Mouse (Mus musculus) neural tube, embryonic 15.5 days (tissue): ENCODE data around the gene Tmem102. TPM values are rescaled to one million over a fixed set of nuclear protein-coding genes. Genes with fewer than 3 reads are reported as not detected.

ENCODE experiments used
- ATAC-seq: fragments of 200-750 bp; cut with Nextera tagmentation; 2 replicates; pipeline ENCODE4 v1.8.0; 2017; ENCODE audit warnings: mild to moderate bottlenecking, moderate TSS enrichment, moderate library complexity; ENCODE audit not compliant: low FRiP score
- H3K27ac ChIP-seq: fragments of 300-500 bp; sonication (generic); replicated peaks from 2 replicates; pipeline ENCODE4 v1.5.1; 2015; ENCODE audit warnings: mild to moderate bottlenecking, inconsistent platforms
- H3K27me3 ChIP-seq: fragments of 300-500 bp; sonication (generic); replicated peaks from 2 replicates; pipeline ENCODE4 v1.6.1; 2015; ENCODE audit warnings: inconsistent platforms
- H3K36me3 ChIP-seq: fragments of 300-500 bp; sonication (generic); 2 replicates; pipeline ENCODE4 v1.6.1; 2015; ENCODE audit warnings: inconsistent platforms
- H3K4me1 ChIP-seq: fragments of 300-500 bp; sonication (generic); 2 replicates; pipeline ENCODE4 v1.6.1; 2015; ENCODE audit warnings: inconsistent platforms
- H3K4me2 ChIP-seq: fragments of 300-500 bp; sonication (generic); 2 replicates; pipeline ENCODE4 v1.6.1; 2015; ENCODE audit warnings: inconsistent platforms, mild to moderate bottlenecking, moderate library complexity
- H3K4me3 ChIP-seq: fragments of 300-500 bp; sonication (generic); replicated peaks from 2 replicates; pipeline ENCODE4 v1.5.1; 2015; ENCODE audit warnings: mild to moderate bottlenecking, inconsistent platforms
- H3K9ac ChIP-seq: fragments of 300-500 bp; sonication (generic); replicated peaks from 2 replicates; pipeline ENCODE4 v1.6.1; 2015; ENCODE audit warnings: mild to moderate bottlenecking, inconsistent platforms
- H3K9me3 ChIP-seq: fragments of 300-500 bp; sonication (generic); replicated peaks from 2 replicates; pipeline ENCODE4 v1.6.1; 2016; ENCODE audit warnings: inconsistent platforms
- WGBS: fragments of 180-500 bp; shearing (Covaris S2); methylation state at CpG from one replicate; pipeline ENCODE4 v1.1.7; 2015; ENCODE audit warnings: mixed read lengths; 5-methylcytosine and 5-hydroxymethylcytosine counted together
- polyA plus RNA-seq: library from polyadenylated mRNA; unstranded; fragments of >200 nt; fragmentation: Nextera tagmentation; extraction: Ambion mirVana; gene quantifications from 2 replicates; pipeline ENCODE4 v1.2.1, GENCODE M21; 2015

The Tmem102 gene
- polyA plus RNA-seq, 1 experiment from 2014 or later: 1.1 TPM

DNA sequence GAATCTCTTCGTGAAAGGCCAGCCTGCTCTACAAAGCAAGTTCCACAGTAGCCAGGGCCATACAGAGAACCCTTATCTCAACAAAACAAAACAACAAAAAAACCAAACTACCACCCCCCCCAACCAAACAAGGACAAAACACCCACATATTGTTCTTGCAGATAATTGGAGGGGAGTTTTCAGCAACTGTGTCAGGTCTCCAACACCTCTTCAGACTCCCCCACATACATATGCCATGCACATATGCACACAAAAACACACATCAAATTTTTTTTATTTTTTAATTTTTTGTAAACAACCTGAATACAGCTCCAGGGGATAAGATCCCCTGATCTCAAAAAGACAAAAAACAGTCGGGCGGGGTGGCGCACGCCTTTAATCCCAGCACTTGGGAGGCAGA is 51.2 kb downstream of the Tmem102 start:
- no peak overlapping the region for H3K4me3 ChIP-seq
- no peak for ATAC-seq
- 89% methylated on average over 5 of the region's 5 CpGs for WGBS
- H3K9me3 ChIP-seq: no peaks in the 10 kb centered on the region
- no peaks in the 10 kb centered on the region for H3K36me3 ChIP-seq
- H3K4me1 ChIP-seq: peaks cover 50% of the 10 kb centered on the region
- peak overlapping the region; percentile 84 for H3K4me2 ChIP-seq
- no peak overlapping the region for H3K27ac ChIP-seq
- no peaks in the 10 kb centered on the region for H3K27me3 ChIP-seq
- H3K9ac ChIP-seq: no peak overlapping the region

Other genes with a start within 250 kb of the Tmem102 start
- gene Efnb3, start 245.4 kb downstream of the Tmem102 start, polyA plus RNA-seq: 113 and 126 TPM in 2 replicates
- gene Wrap53, start 225.4 kb downstream of the Tmem102 start, polyA plus RNA-seq: 18.1 and 18.8 TPM in 2 replicates
- gene Trp53, start 225.3 kb downstream of the Tmem102 start, polyA plus RNA-seq: 51.8 and 85.1 TPM in 2 replicates
- gene Atp1b2, start 199.7 kb downstream of the Tmem102 start, polyA plus RNA-seq: 76.7 and 77.0 TPM in 2 replicates
- not detected in 2 replicates for gene Shbg, start 187.7 kb downstream of the Tmem102 start, polyA plus RNA-seq
- gene Sat2, start 183.6 kb downstream of the Tmem102 start, polyA plus RNA-seq: 22.0 and 24.7 TPM in 2 replicates
- gene Fxr2, start 172.6 kb downstream of the Tmem102 start, polyA plus RNA-seq: 32.5 and 38.7 TPM in 2 replicates
- not detected in 2 replicates for gene Sox15, start 150.3 kb downstream of the Tmem102 start, polyA plus RNA-seq
- 95.1 and 101 TPM in 2 replicates for gene Mpdu1, start 143.0 kb downstream of the Tmem102 start, polyA plus RNA-seq
- gene Cd68, start 139.5 kb downstream of the Tmem102 start, polyA plus RNA-seq: 9.0 and 13.0 TPM in 2 replicates
- gene Eif4a1, start 133.2 kb downstream of the Tmem102 start, polyA plus RNA-seq: 437 and 477 TPM in 2 replicates
- gene Senp3, start 123.5 kb downstream of the Tmem102 start, polyA plus RNA-seq: 90.8 and 109 TPM in 2 replicates
- gene Tnfsf13, start 119.8 kb downstream of the Tmem102 start, polyA plus RNA-seq: 0.19 and 0.43 TPM in 2 replicates
- 4.1 and 5.3 TPM in 2 replicates for gene Tnfsf12, start 109.8 kb downstream of the Tmem102 start, polyA plus RNA-seq
- 1.8 and 2.3 TPM in 2 replicates for gene Tnfsfm13, start 109.5 kb downstream of the Tmem102 start, polyA plus RNA-seq
- 13.2 and 18.7 TPM in 2 replicates for gene Polr2a, start 47.0 kb downstream of the Tmem102 start, polyA plus RNA-seq
- gene Slc35g3, start 43.7 kb downstream of the Tmem102 start, polyA plus RNA-seq: 0.19 TPM in 1 of 2 replicates, not detected in the other
- 4.7 and 5.3 TPM in 2 replicates for gene Zbtb4, start 39.7 kb downstream of the Tmem102 start, polyA plus RNA-seq
- 2.1 and 3.0 TPM in 2 replicates for gene Chrnb1, start 9.7 kb downstream of the Tmem102 start, polyA plus RNA-seq
- gene Fgf11, start 3.8 kb downstream of the Tmem102 start, polyA plus RNA-seq: 8.5 and 8.7 TPM in 2 replicates
- gene Gm39566, start 9.7 kb upstream of the Tmem102 start, polyA plus RNA-seq: not detected in 2 replicates
- not detected in 2 replicates for gene Spem2, start 12.8 kb upstream of the Tmem102 start, polyA plus RNA-seq
- 0.29 and 0.34 TPM in 2 replicates for gene Spem1, start 16.6 kb upstream of the Tmem102 start, polyA plus RNA-seq
- gene Nlgn2, start 32.2 kb upstream of the Tmem102 start, polyA plus RNA-seq: 19.4 and 21.4 TPM in 2 replicates
- gene Tmem256, start 32.9 kb upstream of the Tmem102 start, polyA plus RNA-seq: 368 and 430 TPM in 2 replicates
- 44.3 and 53.1 TPM in 2 replicates for gene Plscr3, start 40.8 kb upstream of the Tmem102 start, polyA plus RNA-seq
- 0.19 and 1.9 TPM in 2 replicates for gene Tnk1, start 53.1 kb upstream of the Tmem102 start, polyA plus RNA-seq
- not detected in 2 replicates for gene Tmem95, start 72.4 kb upstream of the Tmem102 start, polyA plus RNA-seq
- 2.1 and 3.2 TPM in 2 replicates for gene Kctd11, start 75.8 kb upstream of the Tmem102 start, polyA plus RNA-seq
- 0.40 and 16.3 TPM in 2 replicates for gene Acap1, start 89.9 kb upstream of the Tmem102 start, polyA plus RNA-seq
- gene 2810408A11Rik, start 95.4 kb upstream of the Tmem102 start, polyA plus RNA-seq: 6.3 and 6.5 TPM in 2 replicates
- gene Neurl4, start 95.4 kb upstream of the Tmem102 start, polyA plus RNA-seq: 15.7 and 17.0 TPM in 2 replicates
- gene Gps2, start 108.3 kb upstream of the Tmem102 start, polyA plus RNA-seq: 63.1 and 64.7 TPM in 2 replicates
- 1,034 and 1,270 TPM in 2 replicates for gene Eif5a, start 116.3 kb upstream of the Tmem102 start, polyA plus RNA-seq
- 5.0 and 6.3 TPM in 2 replicates for gene Ybx2, start 130.2 kb upstream of the Tmem102 start, polyA plus RNA-seq
- 4.4 and 8.5 TPM in 2 replicates for gene Slc2a4, start 142.6 kb upstream of the Tmem102 start, polyA plus RNA-seq
- 0.33 and 64.8 TPM in 2 replicates for gene Cldn7, start 159.2 kb upstream of the Tmem102 start, polyA plus RNA-seq
- 23.6 and 27.2 TPM in 2 replicates for gene Ctdnep1, start 175.5 kb upstream of the Tmem102 start, polyA plus RNA-seq
- gene Elp5, start 176.9 kb upstream of the Tmem102 start, polyA plus RNA-seq: 159 and 167 TPM in 2 replicates
- 549 and 565 TPM in 2 replicates for gene Gabarap, start 185.5 kb upstream of the Tmem102 start, polyA plus RNA-seq
- 53.5 and 57.8 TPM in 2 replicates for gene Phf23, start 190.2 kb upstream of the Tmem102 start, polyA plus RNA-seq
- 22.6 and 25.1 TPM in 2 replicates for gene Dvl2, start 195.0 kb upstream of the Tmem102 start, polyA plus RNA-seq
- 61.7 and 65.7 TPM in 2 replicates for gene Acadvl, start 209.8 kb upstream of the Tmem102 start, polyA plus RNA-seq
- 20.1 and 24.7 TPM in 2 replicates for gene Dlg4, start 211.3 kb upstream of the Tmem102 start, polyA plus RNA-seq
- gene Asgr1, start 248.5 kb upstream of the Tmem102 start, polyA plus RNA-seq: 1.7 and 2.1 TPM in 2 replicates